Mouse (Mus musculus) C2C12 (cell line): ENCODE results near the gene Slc34a3. TPM values are rescaled to one million over a fixed set of nuclear protein-coding genes. Genes with fewer than 3 reads are reported as not detected.

Experiments used
- H3K27me3 ChIP-seq: one replicate; pipeline ENCODE4 v1.6.1; 2011; ENCODE audit not compliant: control insufficient read depth, insufficient read depth, insufficient read length
- H3K36me3 ChIP-seq: one replicate; pipeline ENCODE4 v1.6.1; 2011; ENCODE audit not compliant: control insufficient read depth, insufficient read depth
- H3K4me3 ChIP-seq: one replicate; pipeline ENCODE4 v1.5.1; 2011; ENCODE audit warnings: mild to moderate bottlenecking, control low read depth; ENCODE audit not compliant: poor library complexity, insufficient read depth, severe bottlenecking
- H3K79me2 ChIP-seq: one replicate; pipeline ENCODE4 v1.6.1; 2011; ENCODE audit not compliant: control insufficient read depth, insufficient read depth
- H3K79me3 ChIP-seq: one replicate; pipeline ENCODE4 v1.6.1; 2011; ENCODE audit warnings: low read depth, control low read depth
- H3ac ChIP-seq: one replicate; pipeline ENCODE3; 2011; ENCODE audit warnings: low read depth; ENCODE audit not compliant: control insufficient read depth, insufficient read length
- CEBPB ChIP-seq: IDR thresholded peaks from one replicate; pipeline ENCODE4 v1.6.1; 2011; ENCODE audit warnings: low read depth, mild to moderate bottlenecking, control low read depth, moderate library complexity
- CTCF ChIP-seq: IDR thresholded peaks from one replicate; pipeline ENCODE4 v1.5.1; 2011; ENCODE audit not compliant: control insufficient read depth, insufficient read depth, insufficient read length
- FOSL1 ChIP-seq: IDR thresholded peaks from one replicate; pipeline ENCODE4 v1.8.0; 2011; ENCODE audit warnings: mild to moderate bottlenecking, low read length; ENCODE audit not compliant: poor library complexity, insufficient read depth, severe bottlenecking
- MAX ChIP-seq: IDR thresholded peaks from one replicate; pipeline ENCODE4 v1.6.1; 2011; ENCODE audit warnings: mild to moderate bottlenecking, control low read depth
- MYOD1 ChIP-seq: IDR thresholded peaks from one replicate; pipeline ENCODE4 v1.6.1; 2011; ENCODE audit warnings: low read depth; ENCODE audit not compliant: control insufficient read depth, insufficient read length
- MYOG ChIP-seq: IDR thresholded peaks from one replicate; pipeline ENCODE4 v1.6.1; 2011; ENCODE audit not compliant: control insufficient read depth, insufficient read length; ENCODE audit errors: extremely low read depth
- USF1 ChIP-seq: IDR thresholded peaks from one replicate; pipeline ENCODE4 v1.6.1; 2011; ENCODE audit warnings: low read depth, mild to moderate bottlenecking, control low read depth, moderate library complexity
- polyA plus RNA-seq: library from polyadenylated mRNA; unstranded; fragments of >200 nt; fragmentation: generic; extraction: Trizol; gene quantifications from one replicate; pipeline ENCODE4 v1.2.1, GENCODE M21; 2012; ENCODE audit warnings: missing spikeins

The Slc34a3 gene
- polyA plus RNA-seq, 1 experiment = not detected

- Histone ChIP-seq H3K4me3 (no peak overlapping the region), H3K36me3 (no peaks in the 10 kb centered on the region), H3K79me2 (no peaks in the 10 kb centered on the region), H3K27me3 (peaks cover 42% of the 10 kb centered on the region), H3K79me3 (no peaks in the 10 kb centered on the region), H3ac (no peak overlapping the region)
- TF ChIP-seq CEBPB (no peak), FOSL1 (no peak), USF1 (no peak), MYOG (no peak), MYOD1 (no peak), MAX (no peak), CTCF (no peak)
Observed at GRCm38 (mm10) chr2:25237522-25237921, 3.4 kb upstream of the Slc34a3 start.

DNA sequence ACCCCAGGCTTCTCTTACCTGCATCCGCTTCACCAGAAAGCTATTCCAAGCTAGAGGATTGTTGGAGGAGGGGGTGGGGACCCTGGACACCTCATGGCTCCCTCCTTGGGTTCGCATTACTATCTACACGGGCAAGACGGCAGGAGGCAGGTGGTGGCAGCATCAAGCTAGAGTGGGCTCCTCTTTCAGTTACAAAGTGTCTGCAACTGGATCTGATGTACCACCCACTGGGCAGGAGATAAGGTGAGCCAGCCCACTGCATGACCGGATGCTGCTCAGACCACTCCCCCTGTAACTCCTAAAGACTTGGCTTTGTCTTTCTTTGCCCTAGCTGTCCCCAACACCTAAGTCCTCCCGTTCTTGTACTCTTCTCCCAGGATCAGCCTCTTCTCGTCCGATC lies 2.5 kb upstream of the Slc34a3 start, which contains the start of gene Rnf224:
Gene Rnf224, minus strand, starts transcription at position 174 of the 400 bp plus-strand sequence.
- no peaks in the 10 kb centered on the region for H3K36me3 ChIP-seq
- H3ac ChIP-seq = no peak within 1 kb of the TSS
- no peak for TF ChIP-seq USF1
- TF ChIP-seq FOSL1 = no peak
- TF ChIP-seq MYOG = no peak
- no peak for TF ChIP-seq MYOD1
- no peak for TF ChIP-seq CEBPB
- no peak for TF ChIP-seq MAX
- TF ChIP-seq CTCF = no peak
- H3K79me2 ChIP-seq = no peaks in the 10 kb centered on the region
- no peaks in the 10 kb centered on the region for H3K79me3 ChIP-seq
- no peak within 1 kb of the TSS for H3K4me3 ChIP-seq
- peaks cover 42% of the 10 kb centered on the region for H3K27me3 ChIP-seq

DNA sequence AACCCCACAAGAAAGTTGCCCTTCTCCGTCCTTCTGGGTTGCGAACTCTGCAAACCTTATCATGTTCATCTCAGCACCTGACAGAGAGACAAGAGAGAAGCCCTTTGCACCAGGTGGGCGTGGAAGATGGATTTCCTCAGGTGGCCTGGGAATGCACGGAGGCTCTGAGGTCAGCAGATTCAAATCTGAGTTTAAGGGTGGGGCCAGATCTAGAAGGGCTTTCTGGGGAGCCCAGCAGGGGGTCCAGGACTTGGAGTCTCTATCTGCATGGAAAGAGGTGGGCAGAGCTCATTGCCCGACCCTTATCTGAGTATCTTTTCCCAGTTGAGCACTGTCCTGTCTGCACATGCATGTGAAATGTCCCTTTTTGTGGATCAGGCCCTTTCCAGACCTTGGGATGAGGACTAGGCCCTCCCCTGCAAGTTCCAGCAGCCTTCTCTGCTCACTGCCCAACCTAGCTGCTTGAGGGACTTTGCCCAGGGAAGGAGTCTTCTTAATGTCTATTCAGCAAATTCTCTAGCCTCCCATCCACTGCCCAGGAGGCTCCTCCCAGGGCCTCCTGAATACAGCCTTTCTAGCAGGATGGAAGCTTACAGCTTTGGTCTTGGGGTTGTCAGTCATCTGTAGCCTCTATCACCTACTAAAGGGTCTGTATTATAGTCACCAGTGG lies 522 bp upstream of the Slc34a3 start:
- no peak overlapping the region for H3ac ChIP-seq
- H3K4me3 ChIP-seq = no peak overlapping the region
- H3K79me3 ChIP-seq = no peaks in the 10 kb centered on the region
- TF ChIP-seq MAX (no peak), USF1 (no peak), CEBPB (no peak), FOSL1 (no peak), MYOG (no peak), MYOD1 (no peak)
- H3K27me3 ChIP-seq = peaks cover 56% of the 10 kb centered on the region
- no peaks in the 10 kb centered on the region for H3K36me3 ChIP-seq
- H3K79me2 ChIP-seq = no peaks in the 10 kb centered on the region

GRCm38 (mm10) chr2:25233421-25233820 lies 743 bp downstream of the Slc34a3 start:
- TF ChIP-seq USF1 = no peak
- TF ChIP-seq FOSL1 = no peak
- no peak for TF ChIP-seq MYOG
- TF ChIP-seq MAX = no peak
- no peak for TF ChIP-seq CEBPB
- no peak for TF ChIP-seq CTCF
- no peak for TF ChIP-seq MYOD1
- Histone ChIP-seq H3K36me3 (no peaks in the 10 kb centered on the region), H3K79me3 (no peaks in the 10 kb centered on the region), H3ac (no peak overlapping the region), H3K27me3 (peaks cover 53% of the 10 kb centered on the region), H3K79me2 (no peaks in the 10 kb centered on the region), H3K4me3 (no peak overlapping the region)

DNA sequence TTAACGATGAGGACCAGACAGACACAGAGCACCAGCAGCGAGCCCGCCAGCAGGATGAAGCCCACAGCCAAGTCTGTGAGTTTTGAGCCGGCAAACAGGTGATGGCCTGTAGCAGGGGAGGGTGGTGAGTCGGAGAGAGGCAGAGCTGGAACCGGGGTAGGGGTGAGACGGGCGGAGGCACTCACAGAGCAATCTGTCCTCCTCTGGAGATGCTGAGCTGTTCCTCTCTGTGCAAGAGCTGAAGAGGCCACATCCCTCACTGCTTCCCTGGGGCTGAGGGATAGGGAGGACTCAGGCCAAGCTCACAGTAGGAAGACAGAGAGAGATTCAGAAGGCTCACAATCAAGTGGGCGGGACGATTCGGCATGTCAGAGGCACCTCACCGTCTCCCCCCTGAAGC lies 3.1 kb downstream of the Slc34a3 start:
- H3K79me3 ChIP-seq = no peaks in the 10 kb centered on the region
- no peaks in the 10 kb centered on the region for H3K36me3 ChIP-seq
- TF ChIP-seq MAX (no peak), MYOG (no peak), USF1 (no peak), CTCF (no peak), MYOD1 (no peak), CEBPB (no peak), FOSL1 (no peak)
- no peak overlapping the region for H3K4me3 ChIP-seq
- H3ac ChIP-seq = no peak overlapping the region
- peaks cover 50% of the 10 kb centered on the region for H3K27me3 ChIP-seq
- no peaks in the 10 kb centered on the region for H3K79me2 ChIP-seq

- Histone ChIP-seq H3K79me2 (no peaks in the 10 kb centered on the region), H3ac (no peak overlapping the region), H3K27me3 (peaks cover 46% of the 10 kb centered on the region), H3K4me3 (no peak overlapping the region), H3K79me3 (no peaks in the 10 kb centered on the region), H3K36me3 (no peaks in the 10 kb centered on the region)
- TF ChIP-seq CTCF (no peak), MYOG (no peak), MAX (no peak), CEBPB (no peak), MYOD1 (no peak), USF1 (no peak), FOSL1 (no peak)
Observed at GRCm38 (mm10) chr2:25230581-25230980, 3.6 kb downstream of the Slc34a3 start.
